Mouse (Mus musculus) G1E (cell line): Measurements from ENCODE around the gene Tacc2.

Experiments used
- CTCF ChIP-seq: IDR thresholded peaks from 2 replicates; pipeline ENCODE4 v1.5.1; 2012; ENCODE audit warnings: low read depth, low read length, inconsistent platforms, mixed read lengths
- GATA1 ChIP-seq: IDR thresholded peaks from 2 replicates; pipeline ENCODE4 v1.6.1; 2012; ENCODE audit warnings: borderline replicate concordance, low read length, inconsistent platforms, mixed read lengths
- GATA2 ChIP-seq: IDR thresholded peaks from 2 replicates; pipeline ENCODE4 v1.6.1; 2012; ENCODE audit warnings: low read depth, low read length, inconsistent platforms, borderline replicate concordance
- POLR2AphosphoS5 ChIP-seq: IDR thresholded peaks from 2 replicates; pipeline ENCODE4 v1.6.1; 2012; ENCODE audit warnings: low read depth, low read length, inconsistent platforms; ENCODE audit not compliant: insufficient replicate concordance
- TAL1 ChIP-seq: conservative IDR thresholded peaks from 2 replicates; pipeline ENCODE4 v1.6.1; 2012; ENCODE audit warnings: low read depth, low read length, inconsistent platforms, mixed read lengths

DNA sequence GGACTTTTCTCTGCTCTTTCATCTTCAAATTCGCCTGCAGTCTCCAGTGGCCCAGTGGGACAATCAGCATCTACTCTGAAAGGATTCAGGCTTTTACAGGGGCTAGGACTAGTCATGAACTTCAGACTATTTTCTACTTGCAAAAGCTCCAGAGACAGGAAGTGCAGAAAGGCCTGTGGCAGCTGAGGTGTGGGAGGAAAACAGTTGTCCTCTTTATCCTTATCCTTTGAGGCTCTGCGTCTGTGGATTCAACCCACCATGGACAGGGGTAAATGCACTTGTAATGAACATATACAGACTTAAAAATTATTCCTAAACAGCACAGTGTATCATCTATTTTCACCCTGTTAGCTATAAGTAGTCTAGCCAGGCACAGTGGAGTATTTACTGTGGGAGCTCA, 27.2 kb downstream of the Tacc2 start:
- TF ChIP-seq CTCF (no peak), GATA1 (no peak), TAL1 (no peak), POLR2AphosphoS5 (no peak), GATA2 (no peak)
